ENCODE assay signal across 1 mouse cellular context in the genomic region with DNA sequence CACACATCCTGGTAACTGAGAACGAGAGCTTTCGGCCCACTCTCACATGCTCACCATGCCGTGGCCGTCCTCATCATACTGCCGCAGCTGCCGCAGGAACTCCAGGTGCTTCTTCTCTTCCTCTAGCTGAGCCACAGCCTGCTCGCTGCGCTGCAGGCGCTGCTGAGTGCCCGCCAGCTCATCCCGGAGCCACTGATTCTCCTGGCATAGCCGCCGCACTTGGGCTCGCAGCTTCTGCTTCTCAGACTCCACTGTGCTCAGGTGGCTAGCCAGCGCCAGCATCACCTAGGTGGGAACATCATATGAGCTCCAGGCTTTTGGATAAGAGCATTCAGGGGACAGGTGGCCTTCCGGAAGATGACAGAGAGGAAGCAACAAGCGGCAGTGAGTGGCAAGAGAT.
TF ChIP-seq lines count a peak whose summit lies in the region.

No protein-coding gene starts in this region.

TF ChIP-seq in ES-E14, 5 proteins besides CTCF, POLR2A, EP300 and RAD21:
- TF ChIP-seq HCFC1 (IDR thresholded peaks at IDR 0.05; ENCODE audit: borderline replicate concordance, insufficient read depth, low read length) = no peak
- TF ChIP-seq ZNF384 (IDR thresholded peaks at IDR 0.05; ENCODE audit: low read depth, low read length) = no peak
- TF ChIP-seq MAFK (IDR thresholded peaks at IDR 0.05; ENCODE audit: insufficient read depth, low read depth, low read length) = no peak
- TF ChIP-seq CHD2 (IDR thresholded peaks at IDR 0.05; ENCODE audit: low read depth, low read length) = no peak
- no peak for TF ChIP-seq ZC3H11A (IDR thresholded peaks at IDR 0.05; ENCODE audit: borderline replicate concordance, low read depth, low read length)
TF ChIP-seq in ES-E14: peak in this region for 0.
